Mouse (Mus musculus): ENCODE measurements around the gene Olfr270. TPM values are rescaled to one million over a fixed set of nuclear protein-coding genes. Genes with fewer than 3 reads are reported as not detected.

Olfr270 gene
- polyA plus RNA-seq, 1 experiment from 2014 or later, result not detected

- Histone ChIP-seq H3K4me1 (ENCODE audit: control insufficient read depth, insufficient read depth, low read length) (no peaks in the 10 kb centered on the region), H3K4me3 (ENCODE audit: low read length) (no peak overlapping the region), H3K27me3 (ENCODE audit: control insufficient read depth, insufficient read depth, low read length) (no peaks in the 10 kb centered on the region), H3K4me2 (ENCODE audit: low read depth, low read length) (no peak overlapping the region), H3K9ac (ENCODE audit: low read length) (no peak overlapping the region), H3K36me3 (ENCODE audit: control insufficient read depth, insufficient read depth) (peaks cover 57% of the 10 kb centered on the region), H3K9me3 (replicated peaks; ENCODE audit: control insufficient read depth, low read length) (peaks cover 10% of the 10 kb centered on the region), H3K27ac (ENCODE audit: low read length) (no peak overlapping the region)
- ATAC-seq (replicated peaks; ENCODE audit: extremely low read depth, insufficient read depth, low FRiP score), result no peak
- WGBS, result 81% methylated on average over 1 of the region's 1 CpGs
Observed at GRCm38 (mm10) chr4:53018392-53018791, 54.0 kb downstream of the Olfr270 start.

Other genes starting within 250 kb of the Olfr270 start
- not detected in 2 replicates for gene Olfr275, start 149.9 kb upstream of the Olfr270 start, polyA plus RNA-seq (2015; fragmentation: Nextera tagmentation; extraction: Ambion mirVana)
- not detected in 2 replicates for gene Olfr273, start 105.3 kb upstream of the Olfr270 start, polyA plus RNA-seq (2015; fragmentation: Nextera tagmentation; extraction: Ambion mirVana)
- not detected in 2 replicates for gene Olfr272, start 45.4 kb upstream of the Olfr270 start, polyA plus RNA-seq (2015; fragmentation: Nextera tagmentation; extraction: Ambion mirVana)
- gene Nipsnap3a, start 24.7 kb downstream of the Olfr270 start, polyA plus RNA-seq (2015; fragmentation: Nextera tagmentation; extraction: Ambion mirVana), result not detected in 2 replicates
- 54.8 and 62.6 TPM in 2 replicates for gene Nipsnap3b, start 47.3 kb downstream of the Olfr270 start, polyA plus RNA-seq (2015; fragmentation: Nextera tagmentation; extraction: Ambion mirVana)
- gene Abca1, start 195.3 kb downstream of the Olfr270 start, polyA plus RNA-seq (2015; fragmentation: Nextera tagmentation; extraction: Ambion mirVana), result 4.1 and 4.5 TPM in 2 replicates

Measured in heart, embryonic 16.5 days (tissue).